Mouse (Mus musculus) c-Kit-positive CD71-positive TER-119-positive erythroid progenitor cells, embryonic 14.5 days (primary cell): ENCODE results near the gene Bmp2.

ENCODE experiments used
- DNase-seq: peaks from one replicate; pipeline ENCODE4 v3.0.0-alpha.2; 2013; ENCODE audit warnings: low spot score

Gene Bmp2

GRCm38 (mm10) chr2:133565995-133566710 lies 14.2 kb downstream of the Bmp2 start:
- DNase-seq = no peak

- no peak for DNase-seq
These were observed 39.8 kb downstream of the Bmp2 start for GRCm38 (mm10) chr2:133591562-133592255.
